8 mouse cellular contexts compared by ENCODE assay signal in genomic region chr9:90127146-90127545, GRCm38 (mm10). TPM values are rescaled to one million over a fixed set of nuclear protein-coding genes. Genes with fewer than 3 reads are reported as not detected.
A peak's percentile ranks its signal among the peaks of the same experiment; 100 is the strongest.
DNase-seq lines count a peak whose midpoint lies in the region; ATAC-seq and TF ChIP-seq lines count a peak whose summit lies in the region.

No protein-coding gene starts in this region.

- no peak overlapping the region for H3K4me2 ChIP-seq in forebrain, embryonic 16.5 days (ENCODE audit: low read length)
- no peak overlapping the region for H3K4me2 ChIP-seq in intestine, embryonic 15.5 days (replicated peaks)
- no peak overlapping the region for H3K4me2 ChIP-seq in intestine, embryonic 16.5 days (ENCODE audit: low read depth, low read length)
- peak overlapping the region; percentile 60; the same call in 1 of the 2 replicates for H3K4me2 ChIP-seq in CH12.LX (ENCODE audit: insufficient read depth, low read depth, poor library complexity, severe bottlenecking)

- 70% methylated on average over 6 of the region's 6 CpGs for WGBS in forebrain, embryonic 10.5 days
- 61% methylated on average over 6 of the region's 6 CpGs for WGBS in forebrain, embryonic 16.5 days
- 72% methylated on average over 6 of the region's 6 CpGs for WGBS in intestine, embryonic 15.5 days
- 72% methylated on average over 6 of the region's 6 CpGs for WGBS in intestine, embryonic 16.5 days
- 69% methylated on average over 6 of the region's 6 CpGs for WGBS in limb, embryonic 10.5 days

- no peak for TF ChIP-seq RAD21 in CH12.LX (IDR thresholded peaks at IDR 0.05; ENCODE audit: low read depth, low read length)

- H3K9ac ChIP-seq in forebrain, embryonic 16.5 days (replicated peaks; ENCODE audit: low read depth, low read length) = no peak overlapping the region
- H3K9ac ChIP-seq in intestine, embryonic 15.5 days = no peak overlapping the region
- H3K9ac ChIP-seq in intestine, embryonic 16.5 days (ENCODE audit: low read depth, low read length) = no peak overlapping the region
- peak overlapping the region; percentile 41 for H3K9ac ChIP-seq in CH12.LX (ENCODE audit: insufficient read depth, low read depth)

- H3K79me2 ChIP-seq in CH12.LX (replicated peaks; ENCODE audit: control insufficient read depth, extremely low read depth, insufficient read depth, poor library complexity, severe bottlenecking) = no peaks in the 10 kb centered on the region

- no peak for TF ChIP-seq CTCF in CH12.LX (conservative IDR thresholded peaks at IDR 0.05 in 1 of 2, IDR thresholded peaks at IDR 0.05 in 1 of 2; ENCODE audit: low read depth in 2 of 2, low read length in 2 of 2)

- peak overlapping the region; percentile 45 for H3K4me3 ChIP-seq in forebrain, embryonic 10.5 days
- H3K4me3 ChIP-seq in forebrain, embryonic 16.5 days (replicated peaks; ENCODE audit: low read length) = no peak overlapping the region
- no peak overlapping the region for H3K4me3 ChIP-seq in intestine, embryonic 15.5 days (replicated peaks)
- H3K4me3 ChIP-seq in intestine, embryonic 16.5 days (ENCODE audit: low read length) = no peak overlapping the region; the same call in 1 of the 2 replicates
- H3K4me3 ChIP-seq in CH12.LX (replicated peaks in 1 of 3; ENCODE audit: low read depth in 2 of 3, low read length in 2 of 3, poor library complexity in 1 of 3) = peak overlapping the region in 2 of 3 experiments; percentile 44 to 51
- peak overlapping the region; percentile 41; the same call in 1 of the 2 replicates for H3K4me3 ChIP-seq in limb, embryonic 10.5 days

- no peaks in the 10 kb centered on the region for H3K9me3 ChIP-seq in forebrain, embryonic 10.5 days
- H3K9me3 ChIP-seq in forebrain, embryonic 16.5 days (ENCODE audit: control insufficient read depth, low read length) = no peaks in the 10 kb centered on the region
- no peaks in the 10 kb centered on the region for H3K9me3 ChIP-seq in intestine, embryonic 15.5 days
- no peaks in the 10 kb centered on the region; the same call in 1 of the 2 replicates for H3K9me3 ChIP-seq in intestine, embryonic 16.5 days (ENCODE audit: control insufficient read depth, low read length)
- no peaks in the 10 kb centered on the region for H3K9me3 ChIP-seq in CH12.LX (replicated peaks; ENCODE audit: low read length)
- H3K9me3 ChIP-seq in limb, embryonic 10.5 days (replicated peaks) = no peaks in the 10 kb centered on the region

- no peak for TF ChIP-seq EP300 in CH12.LX (IDR thresholded peaks at IDR 0.05; ENCODE audit: low read length)

- in situ Hi-C loops in CH12.LX (cut with MboI; ENCODE audit: low pct_ligation_motif_present, low pct_unique_long_range_greater_than_20kb, low sequenced_read_pairs) = loop anchor here (5.0 kb wide), 1 partner anchor 35 kb away; the partner anchor contains the start of gene Adamts7

- H3K36me3 ChIP-seq in forebrain, embryonic 10.5 days (replicated peaks) = no peaks in the 10 kb centered on the region
- no peaks in the 10 kb centered on the region for H3K36me3 ChIP-seq in forebrain, embryonic 16.5 days (ENCODE audit: control insufficient read depth, insufficient read depth)
- no peaks in the 10 kb centered on the region for H3K36me3 ChIP-seq in intestine, embryonic 15.5 days
- H3K36me3 ChIP-seq in intestine, embryonic 16.5 days (ENCODE audit: control insufficient read depth, insufficient read depth, low read length) = no peaks in the 10 kb centered on the region
- no peaks in the 10 kb centered on the region for H3K36me3 ChIP-seq in CH12.LX (replicated peaks in 1 of 2; ENCODE audit: control insufficient read depth in 1 of 2, insufficient read depth in 1 of 2, low read length in 1 of 2)
- no peaks in the 10 kb centered on the region for H3K36me3 ChIP-seq in limb, embryonic 10.5 days

- DNase-seq in forebrain, embryonic 10.5 days (ENCODE audit: extremely low spot score, low spot score) = no peak
- no peak for DNase-seq in CH12.LX (ENCODE audit: extremely low read depth)
- no peak for DNase-seq in limb, embryonic 10.5 days (ENCODE audit: low spot score)
- DNase-seq in urinary bladder, adult 18-20 months (ENCODE audit: low spot score in 2 of 2) = no peak

- peaks cover 9% of the 10 kb centered on the region; the same call in 1 of the 2 replicates for H3K27me3 ChIP-seq in forebrain, embryonic 10.5 days (ENCODE audit: poor library complexity, severe bottlenecking)
- H3K27me3 ChIP-seq in forebrain, embryonic 16.5 days (replicated peaks; ENCODE audit: control insufficient read depth, insufficient read depth, low read length) = no peaks in the 10 kb centered on the region
- no peaks in the 10 kb centered on the region for H3K27me3 ChIP-seq in intestine, embryonic 15.5 days (replicated peaks)
- H3K27me3 ChIP-seq in intestine, embryonic 16.5 days (replicated peaks; ENCODE audit: control insufficient read depth, insufficient read depth, low read length) = no peaks in the 10 kb centered on the region
- no peaks in the 10 kb centered on the region for H3K27me3 ChIP-seq in CH12.LX (replicated peaks)
- H3K27me3 ChIP-seq in limb, embryonic 10.5 days (ENCODE audit: low read depth, poor library complexity, severe bottlenecking) = no peaks in the 10 kb centered on the region

- dilution Hi-C loops in CH12.LX (cut with MboI; ENCODE audit: extremely low pct_ligation_motif_present, extremely low pct_unique_long_range_greater_than_20kb, low sequenced_read_pairs) = no loop called here

- H3K27ac ChIP-seq in forebrain, embryonic 10.5 days = no peak overlapping the region
- no peak overlapping the region for H3K27ac ChIP-seq in forebrain, embryonic 16.5 days (ENCODE audit: low read length)
- no peak overlapping the region for H3K27ac ChIP-seq in intestine, embryonic 15.5 days
- no peak overlapping the region for H3K27ac ChIP-seq in intestine, embryonic 16.5 days (ENCODE audit: low read length)
- H3K27ac ChIP-seq in CH12.LX (ENCODE audit: insufficient read depth, low read depth) = no peak overlapping the region
- no peak overlapping the region for H3K27ac ChIP-seq in limb, embryonic 10.5 days

- ATAC-seq in forebrain, embryonic 16.5 days = no peak
- ATAC-seq in intestine, embryonic 15.5 days = peak; percentile 29; the same call in 1 of the 2 replicates
- ATAC-seq in intestine, embryonic 16.5 days = no peak
- ATAC-seq in cerebellum, adult (ENCODE audit: insufficient number of reproducible peaks, low FRiP score, low TSS enrichment) = no peak

- no peak for TF ChIP-seq POLR2A in CH12.LX (IDR thresholded peaks at IDR 0.05; ENCODE audit: low read depth, low read length)

- H3K4me1 ChIP-seq in forebrain, embryonic 10.5 days = peaks cover 17% of the 10 kb centered on the region
- H3K4me1 ChIP-seq in forebrain, embryonic 16.5 days (replicated peaks; ENCODE audit: control insufficient read depth, insufficient read depth, low read length) = peaks cover 10% of the 10 kb centered on the region; the same call in 1 of the 2 replicates
- peaks cover 8% of the 10 kb centered on the region; the same call in 1 of the 2 replicates for H3K4me1 ChIP-seq in intestine, embryonic 15.5 days (replicated peaks)
- H3K4me1 ChIP-seq in intestine, embryonic 16.5 days (ENCODE audit: control insufficient read depth, insufficient read depth, low read length) = peaks cover 5% of the 10 kb centered on the region; the same call in 1 of the 2 replicates
- H3K4me1 ChIP-seq in CH12.LX (ENCODE audit: control insufficient read depth in 1 of 2, insufficient read depth in 2 of 2) = peaks cover 0 to 10% of the 10 kb centered on the region in 2 experiments; a peak in 3 of 4 replicates
- peaks cover 7% of the 10 kb centered on the region for H3K4me1 ChIP-seq in limb, embryonic 10.5 days

TF ChIP-seq in CH12.LX, 34 proteins besides CTCF, POLR2A, EP300 and RAD21:
- TF ChIP-seq USF2 (conservative IDR thresholded peaks at IDR 0.05; ENCODE audit: low read depth, low read length) = no peak

RNA-seq across cellular contexts. Expression of gene Morf4l1, which starts 12.6 kb away (rescaled TPM):
- 528 and 553 TPM in 2 replicates for polyA plus RNA-seq in forebrain, embryonic 10.5 days (2016; fragmentation: Nextera tagmentation; extraction: Ambion mirVana)
- polyA plus RNA-seq in forebrain, embryonic 16.5 days (2015; fragmentation: Nextera tagmentation; extraction: Ambion mirVana) = 520 and 524 TPM in 2 replicates
- polyA plus RNA-seq in intestine, embryonic 15.5 days (2015; fragmentation: Nextera tagmentation; extraction: Ambion mirVana) = 315 and 344 TPM in 2 replicates
- 281 and 302 TPM in 2 replicates for polyA plus RNA-seq in intestine, embryonic 16.5 days (2015; fragmentation: Nextera tagmentation; extraction: Ambion mirVana)
- total RNA-seq in CH12.LX (2012; rRNA removed) = 127 and 139 TPM in 2 replicates
- total RNA-seq in CH12.LX (2014; rRNA removed) = 219 and 225 TPM in 2 replicates
- 233 and 294 TPM in 2 replicates for polyA plus RNA-seq in CH12.LX (2012; ENCODE audit: insufficient read length, low read depth)
- 432 and 482 TPM in 2 replicates for polyA plus RNA-seq in limb, embryonic 10.5 days (2016; fragmentation: Nextera tagmentation; extraction: Ambion mirVana)

RNA-seq across cellular contexts. Expression of gene Adamts7, which starts 35.7 kb away (rescaled TPM):
- polyA plus RNA-seq in forebrain, embryonic 10.5 days (2016; fragmentation: Nextera tagmentation; extraction: Ambion mirVana) = 16.7 and 17.2 TPM in 2 replicates
- 14.0 and 14.1 TPM in 2 replicates for polyA plus RNA-seq in forebrain, embryonic 16.5 days (2015; fragmentation: Nextera tagmentation; extraction: Ambion mirVana)
- polyA plus RNA-seq in intestine, embryonic 15.5 days (2015; fragmentation: Nextera tagmentation; extraction: Ambion mirVana) = 13.6 and 14.1 TPM in 2 replicates
- 11.7 TPM in 2 replicates for polyA plus RNA-seq in intestine, embryonic 16.5 days (2015; fragmentation: Nextera tagmentation; extraction: Ambion mirVana)
- total RNA-seq in CH12.LX (2012; rRNA removed) (9.2 and 13.8 TPM in 2 replicates), CH12.LX (2014; rRNA removed) (4.7 and 5.4 TPM in 2 replicates)
- polyA plus RNA-seq in CH12.LX (2012; ENCODE audit: insufficient read length, low read depth) = 15.3 and 15.7 TPM in 2 replicates
- polyA plus RNA-seq in limb, embryonic 10.5 days (2016; fragmentation: Nextera tagmentation; extraction: Ambion mirVana) = 8.5 and 15.4 TPM in 2 replicates

Comparison
In these comparisons a context has a peak if more than half of its experiments do, and no peak if none do; other contexts are left out.
1. H3K4me3 ChIP-seq: peak in forebrain, embryonic 10.5 days (single experiment), CH12.LX (2 of 3) and limb, embryonic 10.5 days (single experiment); none in forebrain, embryonic 16.5 days (single experiment), intestine, embryonic 15.5 days (single experiment) and intestine, embryonic 16.5 days (single experiment).